Mouse (Mus musculus) myocyte (in vitro differentiated cells): ENCODE results near the gene Kdelr2. TPM values are rescaled to one million over a fixed set of nuclear protein-coding genes. Genes with fewer than 3 reads are reported as not detected.
A peak's percentile ranks its signal among the peaks of the same experiment; 100 is the strongest.

Experiments used
- H3K27me3 ChIP-seq: one replicate; pipeline ENCODE4 v1.6.1; 2011; ENCODE audit not compliant: control insufficient read depth, insufficient read depth, insufficient read length
- H3K36me3 ChIP-seq: one replicate; pipeline ENCODE4 v1.6.1; 2011; ENCODE audit not compliant: control insufficient read depth, insufficient read depth
- H3K4me2 ChIP-seq: one replicate; pipeline ENCODE4 v1.6.1; 2011; ENCODE audit warnings: low read depth, control low read depth
- H3K4me3 ChIP-seq: one replicate; pipeline ENCODE4 v1.5.1; 2011; ENCODE audit warnings: mild to moderate bottlenecking, control low read depth, moderate library complexity
- H3K79me2 ChIP-seq: one replicate; pipeline ENCODE4 v1.6.1; 2011; ENCODE audit not compliant: control insufficient read depth, insufficient read depth
- H3ac ChIP-seq: one replicate; pipeline ENCODE4 v1.6.1; 2011; ENCODE audit not compliant: control insufficient read depth, insufficient read length
- CEBPB ChIP-seq: IDR thresholded peaks from 2 replicates; pipeline ENCODE4 v1.6.1; 2011; ENCODE audit warnings: mild to moderate bottlenecking, moderate library complexity; ENCODE audit not compliant: poor library complexity, insufficient read depth, severe bottlenecking
- E2F4 ChIP-seq: IDR thresholded peaks from one replicate; pipeline ENCODE4 v1.6.1; 2011; ENCODE audit warnings: mild to moderate bottlenecking, control low read depth, moderate library complexity; ENCODE audit not compliant: insufficient read depth
- MAX ChIP-seq: IDR thresholded peaks from one replicate; pipeline ENCODE4 v1.6.1; 2011; ENCODE audit warnings: low read depth, mild to moderate bottlenecking, control low read depth
- MYOD1 ChIP-seq, 3 experiments: IDR thresholded peaks; one replicate each; pipeline ENCODE4 v1.6.1; 2011; ENCODE audit warnings: control low read depth in 2 of 3, low read depth in 2 of 3, mild to moderate bottlenecking in 2 of 3, moderate library complexity in 1 of 3; ENCODE audit not compliant: insufficient read length in 2 of 3, control insufficient read depth in 1 of 3
- MYOG ChIP-seq, 3 experiments: IDR thresholded peaks; one replicate each; pipeline ENCODE4 v1.6.1; 2011; ENCODE audit warnings: control low read depth in 2 of 3, low read depth in 2 of 3, mild to moderate bottlenecking in 2 of 3; ENCODE audit not compliant: insufficient read length in 2 of 3, control insufficient read depth in 1 of 3, insufficient read depth in 1 of 3
- POLR2A ChIP-seq: IDR thresholded peaks from one replicate; pipeline ENCODE4 v1.6.1; 2011; ENCODE audit warnings: low read depth, mild to moderate bottlenecking, control low read depth, moderate library complexity; ENCODE audit not compliant: insufficient read length
- POLR2AphosphoS2 ChIP-seq: IDR thresholded peaks from one replicate; pipeline ENCODE4 v1.6.1; 2011; ENCODE audit warnings: low read depth, control low read depth; ENCODE audit not compliant: insufficient read length
- REST ChIP-seq: IDR thresholded peaks from one replicate; pipeline ENCODE4 v1.6.1; 2011; ENCODE audit warnings: mild to moderate bottlenecking, control low read depth, moderate library complexity; ENCODE audit not compliant: insufficient read depth, insufficient read length
- SRF ChIP-seq: IDR thresholded peaks from one replicate; pipeline ENCODE4 v1.6.1; 2011; ENCODE audit warnings: low read depth; ENCODE audit not compliant: control insufficient read depth, insufficient read length
- TCF12 ChIP-seq: IDR thresholded peaks from one replicate; pipeline ENCODE4 v1.6.1; 2011; ENCODE audit warnings: mild to moderate bottlenecking, control low read depth; ENCODE audit not compliant: poor library complexity, insufficient read depth, severe bottlenecking
- TCF3 ChIP-seq: IDR thresholded peaks from one replicate; pipeline ENCODE4 v1.6.1; 2011; ENCODE audit warnings: low read depth, control low read depth; ENCODE audit not compliant: insufficient read length
- USF1 ChIP-seq: IDR thresholded peaks from one replicate; pipeline ENCODE4 v1.6.1; 2011; ENCODE audit warnings: low read depth, mild to moderate bottlenecking, control low read depth, moderate library complexity
- polyA plus RNA-seq: library from polyadenylated mRNA; unstranded; fragments of >200 nt; fragmentation: generic; extraction: Trizol; gene quantifications from one replicate; pipeline ENCODE4 v1.2.1, GENCODE M21; 2012; ENCODE audit warnings: missing spikeins

The Kdelr2 gene
- polyA plus RNA-seq, 1 experiment: 88.2 TPM

DNA sequence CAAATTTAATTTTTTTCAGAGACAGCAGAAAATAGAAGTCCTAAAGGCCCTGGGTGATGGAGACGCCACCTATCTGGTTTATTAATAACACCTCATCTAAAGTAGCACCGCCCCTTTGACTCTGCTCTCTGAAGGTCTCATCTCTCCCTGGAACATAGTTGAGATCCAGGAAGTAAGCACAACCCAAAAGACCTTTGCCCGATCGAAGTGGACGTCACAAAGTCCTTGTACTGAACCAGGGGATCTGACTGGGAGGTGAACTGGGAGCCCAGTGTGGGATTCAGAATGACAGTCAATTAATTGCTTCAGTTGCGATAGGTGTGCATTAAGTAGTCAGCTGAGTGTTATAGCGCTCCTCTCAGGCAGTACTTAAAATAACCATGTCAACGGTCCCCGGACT lies 1.6 kb downstream of the Kdelr2 start:
- TF ChIP-seq MAX (no peak), TCF3 (no peak), TCF12 (no peak), USF1 (no peak), POLR2AphosphoS2 (no peak), REST (no peak), POLR2A (no peak), CEBPB (no peak), MYOG (IDR thresholded peaks at IDR 0.05; ENCODE audit: control insufficient read depth in 1 of 3, insufficient read depth in 1 of 3, insufficient read length in 2 of 3, low read depth in 2 of 3) (no peak), MYOD1 (IDR thresholded peaks at IDR 0.05; ENCODE audit: control insufficient read depth in 1 of 3, insufficient read length in 2 of 3, low read depth in 2 of 3) (no peak), SRF (no peak)
- Histone ChIP-seq H3K4me3 (peak overlapping the region; percentile 73), H3K36me3 (peaks cover 25% of the 10 kb centered on the region), H3K79me2 (peaks cover 64% of the 10 kb centered on the region), H3K4me2 (peak overlapping the region; percentile 80), H3K27me3 (no peaks in the 10 kb centered on the region), H3ac (no peak overlapping the region)

DNA sequence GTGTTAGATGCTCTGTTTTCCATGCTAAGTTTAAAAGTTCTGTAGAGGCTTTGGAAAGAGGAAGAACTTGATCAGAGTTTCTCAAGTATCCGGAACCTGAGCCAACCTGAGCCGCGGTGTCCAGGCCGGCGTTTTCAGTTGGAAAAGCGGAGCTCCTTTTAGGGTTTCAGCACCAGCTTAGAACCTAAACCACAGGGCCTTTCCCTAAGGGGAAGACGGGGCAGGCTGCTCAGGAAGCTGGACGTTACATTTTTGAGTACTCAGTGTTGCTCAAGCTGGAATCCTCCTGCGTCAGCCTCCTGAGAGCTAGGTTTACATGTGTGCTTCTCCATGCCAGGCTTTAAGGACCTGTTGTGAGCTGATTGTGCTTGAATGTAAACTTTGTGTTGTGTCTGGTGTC lies 2.9 kb downstream of the Kdelr2 start:
- peaks cover 77% of the 10 kb centered on the region for H3K79me2 ChIP-seq
- peaks cover 27% of the 10 kb centered on the region for H3K36me3 ChIP-seq

DNA sequence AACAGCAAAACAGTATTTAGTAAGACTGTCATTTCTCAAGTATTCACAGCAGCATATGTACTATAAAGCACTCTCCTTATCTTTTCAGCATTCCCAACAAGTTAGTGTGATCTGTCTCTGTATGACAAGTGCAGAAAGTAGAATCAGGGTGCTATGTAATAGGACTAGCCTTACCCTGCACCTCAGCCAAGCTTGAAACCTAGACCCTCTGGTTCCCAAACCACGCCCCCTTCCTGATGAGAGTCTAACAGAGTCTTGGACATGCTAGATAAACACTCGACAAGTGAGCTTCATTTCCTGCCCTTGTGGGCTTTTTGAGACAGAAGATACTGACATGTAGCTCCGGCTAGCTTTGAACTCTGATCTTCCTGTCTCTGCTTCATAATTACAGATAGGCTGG lies 5.6 kb downstream of the Kdelr2 start:
- TF ChIP-seq MYOD1 (IDR thresholded peaks at IDR 0.05; ENCODE audit: control insufficient read depth in 1 of 3, insufficient read length in 2 of 3, low read depth in 2 of 3) (no peak), SRF (no peak), USF1 (no peak), E2F4 (no peak), MYOG (IDR thresholded peaks at IDR 0.05; ENCODE audit: control insufficient read depth in 1 of 3, insufficient read depth in 1 of 3, insufficient read length in 2 of 3, low read depth in 2 of 3) (no peak), POLR2AphosphoS2 (no peak), REST (no peak), TCF3 (no peak), TCF12 (no peak), POLR2A (no peak), MAX (no peak), CEBPB (no peak)
- no peak overlapping the region for H3K4me2 ChIP-seq
- no peaks in the 10 kb centered on the region for H3K27me3 ChIP-seq
- no peak overlapping the region for H3ac ChIP-seq
- peaks cover 90% of the 10 kb centered on the region for H3K79me2 ChIP-seq
- H3K36me3 ChIP-seq: peaks cover 36% of the 10 kb centered on the region
- H3K4me3 ChIP-seq: no peak overlapping the region

More for the DNA sequence above, 2.9 kb downstream of the Kdelr2 start:
- Histone ChIP-seq H3K4me2 (no peak overlapping the region), H3K27me3 (no peaks in the 10 kb centered on the region), H3ac (no peak overlapping the region), H3K4me3 (no peak overlapping the region)
- no peak for TF ChIP-seq REST
- no peak for TF ChIP-seq TCF3
- no peak for TF ChIP-seq TCF12
- TF ChIP-seq MYOD1 (IDR thresholded peaks at IDR 0.05; ENCODE audit: control insufficient read depth in 1 of 3, insufficient read length in 2 of 3, low read depth in 2 of 3): no peak
- no peak for TF ChIP-seq SRF
- TF ChIP-seq MYOG (IDR thresholded peaks at IDR 0.05; ENCODE audit: control insufficient read depth in 1 of 3, insufficient read depth in 1 of 3, insufficient read length in 2 of 3, low read depth in 2 of 3): no peak
- TF ChIP-seq MAX: no peak
- TF ChIP-seq CEBPB: no peak
- no peak for TF ChIP-seq POLR2A
- TF ChIP-seq E2F4: no peak
- TF ChIP-seq USF1: no peak
- TF ChIP-seq POLR2AphosphoS2: no peak

DNA sequence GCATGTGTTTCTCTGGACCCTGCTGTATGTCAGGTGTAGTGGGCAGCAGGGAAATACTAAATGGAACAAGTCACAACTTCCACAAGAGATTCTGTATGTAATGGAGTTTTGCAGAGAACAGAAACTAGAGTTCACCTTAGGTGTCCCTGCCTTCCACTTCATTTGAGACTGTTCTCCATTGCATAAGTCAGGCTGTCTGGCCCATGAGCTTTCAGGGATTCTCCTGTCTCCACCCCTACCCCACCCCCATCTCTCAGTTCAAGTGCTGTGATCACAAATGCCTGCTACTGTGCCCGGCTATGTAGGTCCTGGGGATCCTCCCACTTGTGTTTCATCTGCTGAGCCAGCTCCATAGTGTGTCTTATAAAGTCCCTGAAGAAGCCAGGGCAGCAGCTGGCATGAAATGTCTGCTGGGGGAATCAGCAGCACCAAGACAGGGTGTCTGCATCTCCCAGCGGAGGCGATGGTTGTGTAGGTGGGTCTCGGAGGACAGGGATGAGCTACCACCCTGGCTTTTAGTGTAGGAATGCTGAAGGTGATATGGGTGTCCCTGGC lies 7.3 kb downstream of the Kdelr2 start:
- H3K4me3 ChIP-seq: no peak overlapping the region
- no peak overlapping the region for H3K4me2 ChIP-seq
- peaks cover 79% of the 10 kb centered on the region for H3K79me2 ChIP-seq
- H3K36me3 ChIP-seq: peaks cover 45% of the 10 kb centered on the region
- TF ChIP-seq MYOG (IDR thresholded peaks at IDR 0.05; ENCODE audit: control insufficient read depth in 1 of 3, insufficient read depth in 1 of 3, insufficient read length in 2 of 3, low read depth in 2 of 3): no peak
- no peak for TF ChIP-seq POLR2AphosphoS2
- TF ChIP-seq TCF3: no peak
- TF ChIP-seq SRF: no peak
- TF ChIP-seq TCF12: no peak
- no peak for TF ChIP-seq MYOD1 (IDR thresholded peaks at IDR 0.05; ENCODE audit: control insufficient read depth in 1 of 3, insufficient read length in 2 of 3, low read depth in 2 of 3)
- no peak for TF ChIP-seq E2F4
- TF ChIP-seq POLR2A: no peak
- no peak overlapping the region for H3ac ChIP-seq
- H3K27me3 ChIP-seq: no peaks in the 10 kb centered on the region

DNA sequence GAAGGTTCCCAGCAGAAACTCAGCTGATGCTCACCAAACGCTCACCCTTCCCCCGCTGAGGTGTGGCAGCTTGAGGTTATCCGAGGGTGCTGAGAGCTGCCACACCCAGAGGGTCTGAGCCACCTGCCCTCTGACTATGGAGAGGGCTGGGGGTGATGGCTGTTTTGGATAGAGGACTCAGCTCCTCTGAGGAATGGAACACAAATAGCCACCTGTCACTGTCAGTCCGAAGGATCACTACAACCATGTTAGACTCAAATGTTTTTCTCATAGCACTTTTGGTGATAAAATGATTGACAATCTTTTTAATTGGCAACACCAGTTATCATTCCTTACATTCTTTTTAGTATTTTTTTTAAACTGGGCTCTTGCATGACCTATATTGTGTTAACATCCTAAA lies 17.8 kb downstream of the Kdelr2 start:
- Histone ChIP-seq H3K79me2 (no peaks in the 10 kb centered on the region), H3K4me2 (no peak overlapping the region), H3ac (no peak overlapping the region), H3K36me3 (peaks cover 33% of the 10 kb centered on the region), H3K27me3 (no peaks in the 10 kb centered on the region), H3K4me3 (no peak overlapping the region)
- TF ChIP-seq TCF3 (no peak), MYOD1 (IDR thresholded peaks at IDR 0.05; ENCODE audit: control insufficient read depth in 1 of 3, insufficient read length in 2 of 3, low read depth in 2 of 3) (peak in 2 of 3 experiments; percentile 59 to 70), USF1 (no peak)
